Mouse (Mus musculus): ENCODE data around the gene Klk1b21.
A peak's percentile ranks its signal among the peaks of the same experiment; 100 is the strongest.

Gene Klk1b21

GRCm38 (mm10) chr7:44102028-44102427 lies at the start of gene Klk1b21:
Gene Klk1b21 (plus strand): TSS chr7:44102328.
- peak in 1 of 2 experiments; percentile 47 for DNase-seq

- DNase-seq, result no peak
Observed at GRCm38 (mm10) chr7:44072117-44072516, 30.0 kb upstream of the Klk1b21 start.

- no peak for DNase-seq
Observed at GRCm38 (mm10) chr7:44077703-44078102, 24.4 kb upstream of the Klk1b21 start.

GRCm38 (mm10) chr7:44096111-44096510 lies 6.0 kb upstream of the Klk1b21 start:
- no peak for DNase-seq

GRCm38 (mm10) chr7:44112373-44112772 lies 10.2 kb downstream of the Klk1b21 start, which contains the start of gene Klk1b22:
Gene Klk1b22 (plus strand): TSS chr7:44112673.
- DNase-seq, result peak in 1 of 2 experiments; percentile 2

GRCm38 (mm10) chr7:44123445-44123844 lies 21.3 kb downstream of the Klk1b21 start:
- DNase-seq, result no peak

- no peak for DNase-seq
Observed at GRCm38 (mm10) chr7:44136467-44136866, 34.3 kb downstream of the Klk1b21 start, which contains the start of gene Klk1b16. Gene Klk1b16 (plus strand): TSS chr7:44136767.
